Mouse (Mus musculus) left cerebral cortex, postnatal 4 days (tissue): ENCODE measurements around the gene Smim11. TPM values are rescaled to one million over a fixed set of nuclear protein-coding genes. Genes with fewer than 3 reads are reported as not detected.

Experiments
- DNase-seq: peaks from one replicate; pipeline ENCODE4 v3.0.0-alpha.2; 2022
- intact Hi-C: fragments of 180-260 bp; cut with DNase I; formaldehyde crosslinking; loops from one replicate; pipeline ENCODE4 v1.15.1; 2025
- total RNA-seq, 2 experiments: library from RNA; stranded (reverse); gene quantifications; 2 replicates each; pipeline ENCODE4 v1.2.3; 2021

Gene Smim11
- total RNA-seq = 10 to 100 TPM; 13.4 to 16.3 TPM

DNA sequence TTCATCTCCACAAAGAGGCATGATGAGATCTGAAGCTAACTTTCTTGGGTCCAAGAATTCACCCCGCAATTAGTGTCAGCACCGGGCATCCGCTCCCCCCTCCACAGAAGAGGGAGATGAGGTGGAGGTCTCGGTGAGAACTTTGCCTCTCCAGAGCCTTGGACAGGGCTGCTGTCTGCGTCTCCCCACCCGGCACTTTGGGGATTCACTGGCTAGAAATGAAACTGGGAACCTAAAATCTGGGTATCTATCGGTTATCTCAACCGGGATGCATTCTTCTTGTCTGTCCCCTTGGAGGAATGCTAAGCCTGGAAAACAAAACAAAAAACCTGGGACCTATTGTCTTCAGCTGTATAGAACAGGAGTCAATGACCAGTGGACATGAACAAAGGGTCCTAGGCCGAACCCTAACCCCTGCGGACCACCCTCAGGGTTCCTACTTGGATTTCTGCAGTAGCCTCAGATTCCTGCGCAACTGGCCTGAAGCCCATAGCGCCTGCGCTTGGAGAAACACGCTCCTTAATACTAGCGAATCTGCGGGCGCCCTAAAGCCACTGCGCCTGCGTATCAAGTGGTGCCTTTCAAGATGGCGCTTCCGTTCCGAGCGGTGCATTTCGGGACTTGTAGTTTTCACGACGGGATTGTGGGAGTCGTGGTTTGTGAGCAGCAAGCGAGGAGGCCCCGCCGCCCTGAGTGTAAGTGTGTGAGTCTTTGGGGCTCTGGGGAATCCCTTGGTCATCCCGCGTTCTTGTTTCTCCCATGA, at the start of gene Smim11:
TSS of gene Smim11 (plus strand) at position 638 of the 763 bp plus-strand sequence.
- peak; percentile 95 for DNase-seq
- intact Hi-C loops = no loop called here

DNA sequence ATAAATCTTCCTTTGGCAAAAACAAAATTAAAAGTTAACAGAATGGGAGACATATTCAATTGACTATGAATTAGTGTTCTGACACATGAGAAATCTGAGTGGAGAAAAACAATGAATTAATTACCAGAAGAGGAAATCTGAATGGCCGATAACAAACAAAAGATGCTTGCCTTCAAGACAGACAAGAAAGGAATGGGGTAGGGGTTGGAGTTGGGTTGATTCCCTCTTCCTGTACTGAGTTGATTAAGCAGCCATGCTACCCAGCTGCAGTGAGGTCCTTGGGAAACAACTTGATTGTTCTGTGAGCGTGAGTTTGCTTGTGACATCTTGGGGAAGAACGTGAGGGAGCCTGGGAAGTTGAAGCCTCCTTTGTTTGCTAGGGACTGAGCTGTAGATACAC, 46.8 kb upstream of the Smim11 start:
- no peak for DNase-seq
- intact Hi-C loops = no loop called here

DNA sequence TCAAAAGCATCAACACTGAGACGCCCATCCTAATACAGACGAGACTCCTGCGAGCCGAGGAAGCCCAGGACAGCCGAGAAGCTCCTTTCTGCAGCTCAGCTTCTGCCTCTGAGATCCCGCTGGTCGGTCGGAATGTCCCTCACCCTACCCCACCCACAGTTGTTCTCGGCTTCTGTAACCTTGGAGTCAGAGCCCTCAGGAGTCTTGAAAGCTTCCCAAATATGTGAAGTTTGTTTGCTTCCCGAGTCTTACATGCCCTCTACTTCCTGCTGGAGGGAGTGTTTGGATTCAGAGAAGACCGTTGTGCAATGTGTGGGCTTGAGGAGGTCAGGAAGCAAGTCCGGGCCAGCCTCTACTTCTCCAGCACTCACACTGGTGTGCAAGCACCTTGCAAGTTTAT, 33.2 kb upstream of the Smim11 start:
- intact Hi-C loops = no loop called here
- DNase-seq = no peak

DNA sequence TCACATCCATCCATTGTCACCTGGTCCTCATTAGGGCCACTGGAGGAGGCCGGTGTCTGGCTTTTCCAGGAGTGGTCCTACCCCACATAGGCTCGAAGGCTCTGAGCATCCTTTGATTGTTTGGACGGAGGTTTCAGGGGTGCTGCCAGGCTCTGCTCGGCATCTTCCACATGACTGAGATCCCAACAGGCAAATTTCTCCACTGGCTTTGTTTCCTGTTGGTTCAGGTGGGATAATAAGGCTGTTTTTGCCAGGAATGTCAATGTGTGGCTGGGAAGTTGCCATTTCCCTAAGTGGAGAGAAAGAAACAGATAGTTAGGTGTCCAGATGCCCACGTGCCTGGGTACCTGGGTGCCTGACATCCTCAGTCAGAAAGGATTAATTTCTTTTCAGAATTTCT, 26.6 kb upstream of the Smim11 start:
- intact Hi-C loops = no loop called here
- no peak for DNase-seq

DNA sequence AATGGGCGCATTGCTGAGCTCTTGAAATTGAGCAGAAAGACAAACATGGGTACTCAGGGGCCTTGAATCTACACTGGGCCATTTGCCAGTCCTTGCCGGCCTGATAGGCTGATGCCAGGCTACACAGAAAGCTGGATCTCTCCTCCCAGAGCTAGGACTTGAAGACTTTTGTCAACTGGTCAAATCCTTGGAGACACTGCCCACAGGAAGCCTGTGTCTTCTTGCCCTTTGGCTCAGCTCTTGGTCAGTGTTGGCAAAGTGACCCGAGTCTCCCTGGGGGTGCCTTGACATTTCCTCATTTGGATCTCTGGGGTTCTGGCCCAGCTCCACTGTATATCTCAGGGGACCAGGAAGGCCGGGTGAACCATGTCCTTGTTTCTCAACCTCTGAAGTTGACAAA, 25.6 kb upstream of the Smim11 start:
- intact Hi-C loops = no loop called here
- DNase-seq = peak; percentile 11

DNA sequence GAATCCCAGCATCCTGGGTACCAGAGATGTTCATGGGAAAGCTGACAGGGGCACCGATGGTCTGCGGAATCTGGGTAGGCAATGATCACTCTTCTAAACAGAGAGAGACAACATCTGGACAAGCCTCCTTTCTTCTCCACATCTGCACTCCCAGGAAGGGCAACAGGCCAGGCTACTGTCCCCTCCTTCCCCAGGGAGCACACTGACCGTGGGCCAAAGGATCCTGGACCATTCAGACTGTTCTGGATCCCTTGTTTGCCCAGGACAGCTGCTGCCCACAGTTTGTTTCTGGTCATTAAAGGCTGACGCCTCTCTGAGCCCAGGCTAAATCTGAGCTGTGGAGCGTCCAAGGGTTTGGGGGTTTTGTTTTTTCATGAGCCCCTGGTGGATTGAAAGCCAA, 18.4 kb upstream of the Smim11 start:
- intact Hi-C loops = no loop called here
- no peak for DNase-seq

DNA sequence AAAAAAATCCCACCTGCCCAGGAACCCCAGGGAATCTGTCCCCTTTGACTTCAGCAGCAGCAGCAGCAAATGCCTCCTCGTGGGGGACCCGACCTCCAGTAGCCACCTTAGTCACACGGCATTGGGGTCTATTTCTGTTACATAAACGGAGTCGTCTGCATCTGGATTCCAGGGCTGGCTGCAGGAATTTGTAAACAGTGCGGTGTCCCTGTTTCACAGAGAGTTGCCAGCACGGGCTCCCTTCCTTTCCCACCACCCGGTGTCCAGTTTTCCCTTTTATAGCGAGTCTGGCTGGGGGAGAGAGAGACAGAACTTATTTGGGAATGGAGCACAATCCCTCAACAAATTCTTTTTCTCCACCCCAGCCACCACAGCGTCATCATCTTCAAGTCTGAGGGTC, 16.0 kb upstream of the Smim11 start:
- intact Hi-C loops = no loop called here
- no peak for DNase-seq

DNA sequence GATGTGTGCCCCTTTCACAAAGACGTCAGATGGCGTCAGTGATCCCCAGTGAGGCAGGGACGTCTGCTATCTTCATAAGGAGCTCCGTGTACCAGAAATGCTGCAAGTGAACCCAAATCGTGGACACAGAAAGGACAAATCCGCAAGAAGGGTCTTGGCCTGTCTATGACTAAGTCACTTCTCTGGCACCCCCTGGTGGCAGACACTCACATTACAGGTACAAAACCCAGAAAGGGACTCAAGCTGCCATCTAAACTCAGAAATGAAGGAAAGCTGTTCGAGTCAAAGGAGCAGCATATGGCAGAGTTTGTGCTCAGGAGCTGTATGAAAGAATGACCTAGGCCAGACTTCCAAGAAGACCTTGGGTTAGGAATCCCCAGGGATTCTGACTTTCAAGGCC, 14.5 kb upstream of the Smim11 start:
- intact Hi-C loops = loop anchor here (1.0 kb wide), 1 partner anchor 350 kb away; no protein-coding TSS in a partner anchor
- peak; percentile 93 for DNase-seq

DNA sequence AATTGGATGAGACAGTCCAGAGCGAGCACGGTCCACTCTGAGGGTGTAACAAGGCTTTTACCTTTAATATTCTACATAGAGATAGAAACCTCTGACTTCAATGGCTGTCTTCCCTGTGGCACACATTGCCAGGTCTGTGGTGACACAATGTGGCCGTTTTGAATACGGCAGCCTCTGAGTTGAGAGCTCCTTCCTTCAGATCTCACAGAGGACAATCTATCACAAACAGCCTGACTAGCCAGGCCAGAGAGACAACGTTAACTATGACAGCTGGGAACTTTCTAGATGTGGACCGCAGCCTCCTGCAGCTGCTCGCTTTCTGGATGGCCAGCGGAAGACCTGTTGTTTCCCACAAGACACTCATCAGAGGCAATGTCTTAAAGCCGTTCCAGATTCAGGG, 12.3 kb upstream of the Smim11 start:
- DNase-seq = peak; percentile 27
- intact Hi-C loops = no loop called here

DNA sequence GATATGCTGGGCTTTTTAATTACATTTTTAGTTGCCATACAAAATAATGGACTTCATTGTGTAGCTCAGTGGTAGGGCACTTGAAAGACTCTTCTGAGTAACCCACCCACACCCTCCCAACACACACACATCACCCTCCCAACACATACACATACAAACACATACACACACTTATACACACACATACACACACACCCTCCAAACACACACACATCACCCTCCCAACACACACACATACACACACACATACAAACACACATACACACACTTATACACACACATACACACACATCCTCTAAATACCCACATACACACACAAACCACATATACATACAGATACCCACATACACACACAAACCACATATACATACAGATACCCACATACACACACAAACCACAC, 11.0 kb upstream of the Smim11 start:
- no peak for DNase-seq
- intact Hi-C loops = loop anchor here (5.0 kb wide), 1 partner anchor 568 kb away; no protein-coding TSS in a partner anchor

DNA sequence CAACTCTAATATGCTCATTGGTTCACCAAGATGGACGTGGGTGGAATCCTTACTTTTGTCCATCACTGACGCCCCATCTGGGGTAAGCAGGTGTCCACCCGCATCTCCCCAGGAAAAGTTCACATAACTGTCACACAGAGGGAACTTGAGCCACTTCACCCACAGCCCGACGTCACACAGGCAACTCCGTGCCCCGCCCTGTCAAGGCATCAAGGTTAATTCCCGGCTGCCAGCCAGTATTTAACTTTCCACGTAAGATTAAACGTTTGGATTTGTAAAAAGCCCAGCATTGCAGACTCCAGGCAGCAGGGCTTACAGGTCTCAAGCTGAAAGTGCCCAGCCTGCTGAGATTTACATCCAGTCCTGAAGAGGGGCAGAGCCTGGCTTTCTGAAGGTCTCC, 9.0 kb upstream of the Smim11 start, which contains the start of gene Kcne2:
TSS of gene Kcne2 (plus strand) at position 289 of the 400 bp plus-strand sequence.
- intact Hi-C loops = loop anchor here (5.0 kb wide), 1 partner anchor 570 kb away; no protein-coding TSS in a partner anchor
- no peak for DNase-seq

DNA sequence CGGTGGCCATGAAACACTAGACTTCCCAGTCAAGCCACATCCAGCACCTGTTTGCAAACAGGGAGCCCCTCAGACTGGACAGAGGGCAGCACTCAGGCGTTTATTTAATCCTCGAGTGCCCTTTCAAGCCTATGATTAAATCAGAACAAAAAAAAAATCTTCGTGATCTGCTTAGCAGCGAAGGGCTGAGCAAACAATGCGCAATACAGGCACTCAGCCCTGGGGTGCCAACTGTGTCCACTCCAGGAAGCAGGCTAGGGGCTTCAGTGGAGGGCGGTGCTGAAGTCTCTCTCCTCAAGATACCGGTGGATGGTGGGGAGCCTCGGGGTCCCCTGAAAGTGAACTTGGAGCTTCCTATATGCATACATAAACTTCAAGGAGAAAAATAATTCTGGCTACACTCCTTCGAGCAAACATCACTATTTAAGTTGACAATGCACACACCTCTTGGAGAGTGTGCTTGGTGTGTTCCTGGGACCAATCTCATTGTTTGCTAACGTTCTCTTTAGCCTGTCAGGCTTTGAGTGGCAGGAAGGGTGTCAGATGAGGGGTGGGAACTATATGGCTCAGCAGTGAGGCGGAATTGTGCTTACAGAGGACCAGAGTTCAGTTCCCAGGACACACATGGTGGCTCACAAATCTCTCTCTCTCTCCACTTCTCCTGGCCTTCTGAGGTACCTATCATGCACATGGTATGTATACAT, 6.7 kb upstream of the Smim11 start:
- intact Hi-C loops = loop anchor here (5.0 kb wide), 1 partner anchor 572 kb away; no protein-coding TSS in a partner anchor

DNA sequence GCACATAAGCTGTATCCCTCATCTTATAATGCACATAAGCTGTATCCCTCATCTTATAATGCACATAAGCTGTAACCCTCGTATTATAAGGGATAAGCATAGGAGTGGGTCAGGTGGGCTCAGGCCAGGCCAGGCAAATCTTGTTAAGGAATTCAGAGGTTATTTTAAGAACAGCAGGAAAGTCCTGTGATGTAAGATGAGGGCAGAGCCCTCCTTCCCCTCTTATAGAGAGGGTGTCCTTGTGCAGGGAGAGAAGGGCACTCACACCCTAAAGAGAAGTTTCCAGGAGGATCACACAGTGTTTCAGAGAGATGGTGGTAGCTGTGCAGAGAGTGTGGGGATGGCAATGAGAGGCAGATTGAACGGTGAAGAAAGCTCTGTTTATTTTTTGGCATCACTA, 5.8 kb upstream of the Smim11 start:
- no peak for DNase-seq
- intact Hi-C loops = no loop called here

More for the DNA sequence above, 6.7 kb upstream of the Smim11 start:
- no peak for DNase-seq

DNA sequence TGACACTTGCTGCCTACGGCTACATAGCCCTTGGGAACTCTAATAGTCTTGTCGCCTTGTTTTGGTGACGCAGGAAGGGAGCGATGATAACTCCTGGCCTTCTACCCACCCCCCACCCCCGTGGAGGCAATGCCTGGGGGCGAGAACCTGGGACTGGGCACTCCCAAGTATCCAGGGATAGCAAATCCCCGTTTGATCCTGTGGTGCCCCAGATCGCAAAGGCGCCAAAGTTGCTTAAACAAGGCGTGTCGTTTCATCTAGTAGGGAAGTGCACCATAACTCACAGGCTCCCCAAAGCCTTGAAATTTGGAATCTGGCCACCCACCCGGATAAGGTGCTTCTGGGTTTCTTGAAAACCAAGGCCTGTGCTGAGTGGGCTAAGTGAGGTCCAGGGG, 323 bp downstream of the Smim11 start:
- DNase-seq = peak; percentile 31
- intact Hi-C loops = no loop called here

DNA sequence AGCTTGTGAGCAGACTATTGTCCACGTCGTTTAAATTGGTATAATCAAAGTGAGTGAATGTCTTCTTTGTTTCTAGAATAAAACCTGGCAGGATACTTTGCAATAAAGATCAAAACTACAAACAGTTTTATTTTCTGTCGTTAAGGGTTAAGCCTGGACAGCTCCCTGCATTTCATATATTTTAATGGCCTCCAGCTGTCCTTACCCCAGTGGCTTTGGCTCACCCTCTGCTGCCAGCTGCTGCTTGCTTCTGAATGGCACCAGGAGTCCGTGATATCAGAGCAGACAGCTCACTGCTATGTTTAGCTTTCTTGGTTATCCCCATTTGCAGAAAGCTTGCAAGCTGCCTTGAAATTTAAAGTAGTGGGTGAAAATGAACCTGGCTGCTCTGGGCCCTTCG, 903 bp downstream of the Smim11 start:
- peak; percentile 53 for DNase-seq
- intact Hi-C loops = no loop called here

DNA sequence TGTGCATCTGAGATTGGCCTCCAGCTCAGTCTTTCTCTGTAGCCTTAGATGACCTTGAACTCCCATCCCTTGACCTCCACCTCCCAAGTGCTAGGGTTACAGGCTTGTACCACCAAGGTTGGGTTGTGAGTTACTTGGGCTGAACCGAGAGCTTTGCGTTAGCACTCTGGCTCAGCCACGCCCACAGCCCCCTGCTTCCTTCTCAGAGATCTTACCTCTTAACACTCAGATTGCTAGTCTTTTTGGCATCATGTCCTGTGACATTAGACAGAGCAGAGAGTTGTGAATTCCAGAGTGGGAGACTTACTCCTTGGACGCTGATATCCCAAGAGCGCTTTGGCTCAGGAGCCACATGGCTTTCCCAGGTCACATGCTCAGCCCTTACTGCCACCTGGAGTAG, 1.4 kb downstream of the Smim11 start:
- intact Hi-C loops = no loop called here
- no peak for DNase-seq

DNA sequence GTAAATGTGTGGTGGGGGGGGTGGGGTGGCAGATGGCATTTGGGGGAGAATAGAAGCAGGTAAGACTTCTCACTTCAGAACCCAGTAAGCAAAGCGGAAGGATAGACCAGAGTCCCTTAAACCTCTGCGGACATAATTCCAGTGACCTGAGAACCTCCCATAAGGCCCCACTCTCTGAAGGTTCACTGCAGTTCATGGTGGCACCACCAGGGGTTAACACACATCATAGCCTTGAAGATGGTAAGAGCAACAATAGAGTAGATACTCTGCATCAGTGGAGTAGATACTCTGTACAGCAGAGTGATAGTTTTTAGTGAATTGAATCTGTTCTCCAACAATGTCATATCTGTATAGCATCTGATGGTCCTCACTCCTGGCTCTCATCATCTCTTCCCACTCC, 4.4 kb downstream of the Smim11 start:
- intact Hi-C loops = no loop called here
- DNase-seq = no peak

DNA sequence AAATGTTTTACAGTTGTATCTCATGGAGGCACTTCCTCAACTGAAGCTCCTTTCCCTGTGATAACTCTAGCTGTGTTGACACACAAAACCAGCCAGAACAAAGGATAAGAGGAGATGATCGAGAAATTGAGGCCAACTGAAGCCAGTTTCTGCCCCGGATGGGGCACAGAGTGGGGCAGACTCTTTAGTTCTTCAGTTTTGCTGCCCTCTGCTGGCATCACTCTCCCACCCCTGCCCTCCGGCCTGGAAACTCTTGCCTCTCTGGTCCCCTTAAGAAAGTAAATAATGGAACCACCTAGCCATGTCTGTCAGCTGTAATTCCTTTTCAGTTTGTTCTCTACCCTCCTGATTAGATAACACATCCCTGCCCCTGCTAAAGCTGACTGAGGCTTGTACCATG, 6.9 kb downstream of the Smim11 start:
- no peak for DNase-seq
- intact Hi-C loops = no loop called here

DNA sequence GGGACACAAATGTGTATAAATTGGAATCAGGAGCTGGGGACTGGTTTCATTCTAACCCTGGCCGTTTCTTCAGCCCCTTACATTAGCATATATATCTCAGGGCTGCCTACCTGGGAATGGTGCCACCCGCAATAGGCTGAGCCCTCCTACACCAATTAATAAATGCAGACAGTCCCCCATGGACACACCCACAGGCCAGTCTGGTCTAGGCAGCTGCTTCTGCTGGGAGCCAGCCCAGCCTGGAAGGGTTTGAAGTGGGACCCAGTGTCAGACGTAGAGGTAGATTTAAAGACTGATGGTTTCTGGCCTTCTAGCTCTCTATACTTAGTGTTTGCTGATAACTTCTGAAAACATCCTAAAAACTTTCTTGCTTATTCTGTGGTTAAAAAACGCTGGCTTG, 8.0 kb downstream of the Smim11 start:
- peak; percentile 74 for DNase-seq
- intact Hi-C loops = no loop called here

DNA sequence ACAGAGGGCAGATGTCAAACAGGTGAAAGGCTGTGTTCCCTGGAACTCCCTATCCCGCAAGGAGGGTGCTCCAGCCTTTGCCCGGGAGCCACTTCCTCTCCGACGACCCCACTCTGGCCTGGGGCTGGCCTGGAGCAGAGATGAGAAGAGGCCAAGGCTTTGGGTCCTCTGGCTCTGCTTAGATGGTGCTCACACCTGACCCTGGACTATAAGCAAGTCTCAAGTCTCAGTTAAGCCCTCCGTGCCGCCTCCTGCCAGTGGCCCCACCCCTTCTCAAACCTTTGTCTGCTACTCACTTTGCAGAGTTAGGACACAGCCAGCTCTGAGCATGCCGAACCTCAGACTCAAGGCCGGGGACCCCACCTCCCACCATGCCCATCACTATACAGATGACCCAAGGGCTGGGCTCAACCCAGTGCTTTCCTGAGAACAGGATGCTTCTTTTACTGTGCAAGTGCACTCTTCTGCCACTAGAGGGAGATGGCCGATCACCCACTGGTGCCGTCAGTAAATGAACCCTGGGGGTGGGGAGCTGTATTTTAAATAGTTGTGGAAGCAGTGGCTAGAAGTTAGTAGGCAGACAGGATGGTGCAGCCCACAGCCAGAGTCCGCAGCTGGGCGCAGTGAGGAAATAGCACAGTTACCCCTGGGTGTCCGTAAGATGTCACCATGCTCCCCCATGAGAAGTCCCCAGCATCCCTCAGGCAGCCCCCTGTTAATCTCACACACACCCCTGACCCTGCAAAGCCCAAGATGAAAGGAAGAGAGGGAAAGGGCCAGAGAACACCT, 13.1 kb downstream of the Smim11 start:
- intact Hi-C loops = loop anchor here (10.0 kb wide), 1 partner anchor 1231 kb away; no protein-coding TSS in a partner anchor
- peak; percentile 34 for DNase-seq
